Mouse (Mus musculus) natural killer cell, adult 2 months (primary cell): ENCODE measurements around the gene Gimap4.
A peak's percentile ranks its signal among the peaks of the same experiment; 100 is the strongest.

Source experiments
- DNase-seq, 2 experiments: peaks; one replicate each; pipeline ENCODE4 v3.0.0; 2022; ENCODE audit warnings: low spot score in 2 of 2

Gene Gimap4

GRCm38 (mm10) chr6:48700251-48701075 lies 16.1 kb downstream of the Gimap4 start:
- DNase-seq = peak in 1 of 2 experiments; percentile 68

- DNase-seq = no peak
Observed at GRCm38 (mm10) chr6:48702146-48702545, 17.8 kb downstream of the Gimap4 start.

- DNase-seq = no peak
Observed at GRCm38 (mm10) chr6:48702601-48703000, 18.3 kb downstream of the Gimap4 start.

GRCm38 (mm10) chr6:48704146-48704545 lies 19.8 kb downstream of the Gimap4 start:
- no peak for DNase-seq

DNA sequence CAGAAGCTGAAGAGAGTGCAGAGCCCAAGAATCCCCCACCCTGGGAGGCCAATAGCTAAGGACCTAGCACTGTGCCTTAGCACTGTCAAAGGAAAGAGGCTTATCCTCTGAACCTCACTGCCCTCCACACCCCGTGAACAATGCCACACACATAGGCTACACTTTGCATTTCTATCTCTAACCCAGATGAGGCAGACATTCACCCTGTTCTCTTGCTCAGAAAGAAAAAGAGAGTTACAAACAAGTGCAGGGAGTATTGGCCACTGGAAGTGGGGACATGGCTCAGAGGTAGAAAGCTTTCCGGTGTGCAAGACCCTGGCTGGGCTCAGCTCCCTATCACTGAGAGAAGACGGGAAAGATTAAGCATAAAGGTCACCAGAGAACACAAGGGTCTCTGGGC lies 21.8 kb downstream of the Gimap4 start:
- DNase-seq = no peak

DNA sequence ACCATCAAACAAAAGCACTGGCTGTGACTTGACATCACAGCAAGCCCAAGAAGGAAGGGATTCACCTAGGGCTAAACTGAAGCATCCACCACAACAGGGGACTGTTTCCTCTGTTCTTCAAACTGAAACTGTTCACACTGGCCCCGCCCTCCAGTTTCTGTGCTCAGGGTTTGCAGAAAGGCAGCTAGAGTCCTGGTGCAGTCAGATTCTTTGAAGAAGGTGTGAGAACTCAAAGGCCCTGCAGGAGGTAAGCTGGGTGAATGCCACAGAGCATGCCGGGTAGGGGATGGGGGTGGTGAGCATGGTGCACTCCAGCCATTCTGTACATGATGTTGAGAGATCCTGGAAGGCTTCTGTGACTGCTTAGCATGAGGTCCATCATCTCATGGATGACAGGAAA lies 34.1 kb downstream of the Gimap4 start, which contains the start of the genes Gm28053 and Gimap7:
Gm28053 (plus strand) TSS at position 153 of the 400 bp plus-strand sequence.
Gimap7 (plus strand) TSS at position 167 of the 400 bp plus-strand sequence.
- peak; percentile 76 to 83 for DNase-seq

DNA sequence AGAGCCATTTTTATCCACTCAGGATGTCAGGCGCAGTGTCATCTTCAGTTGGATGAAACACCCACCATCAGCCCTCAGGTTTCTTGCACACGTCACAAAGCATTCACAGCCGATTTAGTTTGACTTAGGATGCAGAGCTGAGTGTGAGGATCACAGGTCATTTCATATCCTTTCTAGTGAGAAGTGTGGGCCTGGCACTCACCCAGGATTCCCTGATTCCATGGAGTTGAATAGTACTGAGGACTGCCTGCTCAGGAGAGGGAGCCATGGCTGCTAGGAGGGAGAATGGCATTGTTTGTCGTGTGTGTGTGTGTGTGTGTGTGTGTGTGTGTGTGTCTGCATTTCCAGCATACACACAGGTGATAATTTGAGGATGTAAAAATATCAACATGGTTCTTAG lies 36.0 kb downstream of the Gimap4 start:
- DNase-seq = no peak

GRCm38 (mm10) chr6:48723468-48723867 lies 39.1 kb downstream of the Gimap4 start:
- DNase-seq = no peak

GRCm38 (mm10) chr6:48725476-48725875 lies 41.1 kb downstream of the Gimap4 start:
- DNase-seq = peak; percentile 82 to 86

- DNase-seq = peak; percentile 61 to 68
Observed at GRCm38 (mm10) chr6:48727761-48728160, 43.4 kb downstream of the Gimap4 start.

DNA sequence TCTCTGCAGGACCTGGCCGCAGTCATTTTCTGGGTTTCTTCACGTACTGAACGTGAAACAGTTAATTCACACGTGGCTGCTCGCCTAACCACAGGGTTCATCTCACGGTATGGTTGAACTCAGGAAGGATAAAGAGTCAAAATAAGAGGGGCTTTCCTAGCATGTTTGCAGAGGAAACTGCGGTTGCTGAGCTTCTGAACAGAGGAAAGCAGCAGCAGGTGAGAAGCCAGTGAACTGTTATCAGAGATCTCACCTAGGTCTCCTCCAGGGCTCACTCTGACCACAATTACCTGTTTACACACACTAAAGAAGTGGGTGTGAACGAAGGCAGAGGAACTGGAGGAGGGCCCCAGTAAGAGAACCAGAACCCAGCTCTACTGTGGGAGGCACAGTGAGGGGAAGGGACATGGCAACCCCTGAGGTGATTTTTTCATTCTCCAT lies 48.5 kb downstream of the Gimap4 start:
- DNase-seq = peak; percentile 90 to 93

DNA sequence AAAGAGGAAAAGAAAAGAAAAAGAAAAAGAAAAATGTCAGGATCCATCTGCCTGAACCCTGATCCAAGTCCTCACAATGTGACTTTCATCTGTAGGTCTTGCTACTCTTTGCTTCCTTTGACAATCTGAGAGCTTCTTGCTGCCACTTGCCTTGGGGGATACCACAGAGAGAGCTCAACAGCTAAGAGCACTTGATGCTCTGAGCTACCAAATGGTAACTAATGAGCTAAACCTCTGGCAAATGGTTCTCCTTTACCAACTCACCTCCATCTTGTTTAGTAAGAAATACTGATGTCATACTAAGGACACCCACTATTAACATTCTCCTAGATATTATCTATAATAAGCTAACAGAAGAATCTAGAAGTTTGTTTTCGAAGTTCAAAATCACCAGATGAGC lies 49.3 kb downstream of the Gimap4 start:
- no peak for DNase-seq

DNA sequence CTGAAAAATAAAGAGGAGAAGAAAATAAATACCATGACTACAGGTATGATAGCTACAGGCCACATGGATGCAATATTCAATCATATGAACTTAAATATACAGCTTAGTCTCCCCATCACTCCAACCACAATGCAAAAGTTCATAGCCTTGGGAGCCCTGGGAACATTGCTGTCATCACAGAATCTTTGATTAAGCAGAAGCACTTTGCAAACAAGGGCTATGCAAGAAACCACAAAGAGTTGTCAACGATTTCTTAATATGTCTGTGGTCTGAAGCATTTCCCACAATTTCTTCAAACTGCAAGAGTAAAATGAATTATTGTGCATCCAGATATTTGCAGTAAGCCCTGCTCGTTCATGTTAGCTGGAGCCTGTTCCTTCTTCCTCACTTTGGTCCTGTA lies 52.7 kb downstream of the Gimap4 start:
- DNase-seq = no peak

GRCm38 (mm10) chr6:48737688-48738087 lies 53.3 kb downstream of the Gimap4 start:
- no peak for DNase-seq

GRCm38 (mm10) chr6:48738961-48739779 lies 54.8 kb downstream of the Gimap4 start, which contains the start of gene Gimap1:
TSS of gene Gimap1 (plus strand) at chr6:48739054.
- DNase-seq = peak; percentile 62 to 71

GRCm38 (mm10) chr6:48739780-48740055 lies 55.4 kb downstream of the Gimap4 start:
- no peak for DNase-seq

GRCm38 (mm10) chr6:48740501-48741169 lies 56.3 kb downstream of the Gimap4 start:
- no peak for DNase-seq

GRCm38 (mm10) chr6:48741273-48741672 lies 56.9 kb downstream of the Gimap4 start:
- no peak for DNase-seq
